Mouse (Mus musculus): Measurements from ENCODE around the gene Mmachc.

DNA sequence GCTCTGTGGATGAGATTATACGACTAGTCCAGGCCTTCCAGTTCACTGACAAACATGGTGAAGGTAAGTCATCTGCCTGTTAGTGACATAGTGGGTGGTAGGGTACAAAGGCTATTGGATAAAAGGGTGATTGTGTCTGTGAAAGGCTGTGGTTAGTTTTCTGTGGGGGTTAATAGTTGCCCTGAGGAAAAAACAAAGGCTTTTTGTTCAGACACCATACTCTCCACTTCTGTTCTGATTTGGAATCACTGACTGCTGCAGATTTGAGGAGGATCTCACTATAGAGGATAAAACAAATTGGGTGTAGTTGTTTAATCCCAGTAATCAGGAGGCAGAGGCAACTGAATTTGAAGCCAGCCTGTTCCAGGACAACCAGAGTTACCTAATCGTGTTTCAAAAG lies 14.4 kb downstream of the Mmachc start:
- TF ChIP-seq CTCF (IDR thresholded peaks at IDR 0.05; ENCODE audit: extremely low read depth, insufficient read depth, insufficient read length, insufficient replicate concordance) (no peak), POLR2A (IDR thresholded peaks at IDR 0.05; ENCODE audit: low read depth, low read length) (no peak)
